Mouse (Mus musculus) liver, embryonic 13.5 days (tissue): ENCODE data around the gene Tesk2. TPM values are rescaled to one million over a fixed set of nuclear protein-coding genes. Genes with fewer than 3 reads are reported as not detected.

Experiments
- ATAC-seq: fragments of 200-750 bp; cut with Nextera tagmentation; 2 replicates; pipeline ENCODE4 v1.8.0; 2017; ENCODE audit warnings: low read depth, mild to moderate bottlenecking, moderate number of reproducible peaks, moderate library complexity
- DNase-seq: peaks from one replicate; pipeline ENCODE4 v3.0.0; 2022
- H3K27ac ChIP-seq: fragments of 300-500 bp; sonication (generic); 2 replicates; pipeline ENCODE4 v1.5.1; 2015; ENCODE audit warnings: moderate library complexity, mild to moderate bottlenecking, inconsistent platforms
- H3K27me3 ChIP-seq: fragments of 300-500 bp; sonication (generic); 2 replicates; pipeline ENCODE4 v1.6.1; 2015; ENCODE audit warnings: mild to moderate bottlenecking, inconsistent platforms
- H3K36me3 ChIP-seq: fragments of 300-500 bp; sonication (generic); 2 replicates; pipeline ENCODE4 v1.6.1; 2015; ENCODE audit warnings: mild to moderate bottlenecking, inconsistent platforms
- H3K4me1 ChIP-seq: fragments of 300-500 bp; sonication (generic); replicated peaks from 2 replicates; pipeline ENCODE4 v1.6.1; 2015; ENCODE audit warnings: inconsistent platforms
- H3K4me2 ChIP-seq: fragments of 300-500 bp; sonication (generic); 2 replicates; pipeline ENCODE4 v1.6.1; 2015; ENCODE audit warnings: inconsistent platforms, mild to moderate bottlenecking, moderate library complexity
- H3K4me3 ChIP-seq: fragments of 300-500 bp; sonication (generic); replicated peaks from 2 replicates; pipeline ENCODE4 v1.5.1; 2015; ENCODE audit warnings: mild to moderate bottlenecking, inconsistent platforms
- H3K9ac ChIP-seq: fragments of 300-500 bp; sonication (generic); 2 replicates; pipeline ENCODE4 v1.6.1; 2015; ENCODE audit warnings: mild to moderate bottlenecking, inconsistent platforms
- H3K9me3 ChIP-seq: fragments of 300-500 bp; sonication (generic); replicated peaks from 2 replicates; pipeline ENCODE4 v1.6.1; 2016; ENCODE audit warnings: inconsistent platforms
- WGBS: fragments of 180-500 bp; shearing (Covaris S2); methylation state at CpG from one replicate; pipeline ENCODE4 v1.1.7; 2015; ENCODE audit not compliant: insufficient replicate concordance; 5-methylcytosine and 5-hydroxymethylcytosine counted together
- polyA plus RNA-seq: library from polyadenylated mRNA; unstranded; fragments of >200 nt; fragmentation: Nextera tagmentation; extraction: Ambion mirVana; gene quantifications from 2 replicates; pipeline ENCODE4 v1.2.1, GENCODE M21; 2015

Gene Tesk2
- polyA plus RNA-seq, 1 experiment from 2014 or later = 2.1 TPM

- no peak overlapping the region for H3K27ac ChIP-seq
- no peaks in the 10 kb centered on the region for H3K27me3 ChIP-seq
- H3K4me3 ChIP-seq = no peak overlapping the region
- no peak overlapping the region for H3K4me2 ChIP-seq
- no peaks in the 10 kb centered on the region for H3K36me3 ChIP-seq
- H3K9me3 ChIP-seq = no peaks in the 10 kb centered on the region
- H3K4me1 ChIP-seq = peaks cover 9% of the 10 kb centered on the region; the same call in 1 of the 2 replicates
- DNase-seq (no peak), ATAC-seq (no peak)
- WGBS = 74% methylated on average over 8 of the region's 8 CpGs
- no peak overlapping the region for H3K9ac ChIP-seq
Measured at GRCm38 (mm10) chr4:116792453-116792852, 71.7 kb downstream of the Tesk2 start.

GRCm38 (mm10) chr4:116794273-116794672, 73.5 kb downstream of the Tesk2 start:
- Histone ChIP-seq H3K4me3 (no peak overlapping the region), H3K4me2 (no peak overlapping the region), H3K9me3 (no peaks in the 10 kb centered on the region), H3K9ac (no peak overlapping the region), H3K36me3 (no peaks in the 10 kb centered on the region), H3K4me1 (no peaks in the 10 kb centered on the region), H3K27me3 (no peaks in the 10 kb centered on the region), H3K27ac (no peak overlapping the region)
- WGBS = 56% methylated on average over 2 of the region's 2 CpGs
- no peak for DNase-seq
- no peak for ATAC-seq

- Histone ChIP-seq H3K27ac (no peak overlapping the region), H3K4me2 (no peak overlapping the region), H3K9ac (no peak overlapping the region), H3K27me3 (no peaks in the 10 kb centered on the region), H3K9me3 (no peaks in the 10 kb centered on the region), H3K4me1 (no peaks in the 10 kb centered on the region; the same call in 1 of the 2 replicates), H3K4me3 (no peak overlapping the region), H3K36me3 (0 out of 2 replicates have a peak, but pooled peaks cover 2% of the 10 kb centered on the region)
- DNase-seq (no peak), ATAC-seq (no peak)
- 56% methylated on average over 1 of the region's 1 CpGs for WGBS
Measured at GRCm38 (mm10) chr4:116796442-116797110, 75.8 kb downstream of the Tesk2 start.

- Histone ChIP-seq H3K4me1 (no peaks in the 10 kb centered on the region; the same call in 1 of the 2 replicates), H3K27ac (no peak overlapping the region), H3K4me3 (no peak overlapping the region), H3K9me3 (no peaks in the 10 kb centered on the region), H3K9ac (no peak overlapping the region), H3K27me3 (no peaks in the 10 kb centered on the region), H3K36me3 (peaks cover 35% of the 10 kb centered on the region), H3K4me2 (no peak overlapping the region)
- ATAC-seq (no peak), DNase-seq (no peak)
- WGBS = 29% methylated on average over 5 of the region's 5 CpGs
Measured at GRCm38 (mm10) chr4:116799901-116800300, 79.2 kb downstream of the Tesk2 start.

- Histone ChIP-seq H3K9ac (peak within 1 kb of the TSS; percentile 83), H3K4me3 (peak within 1 kb of the TSS; percentile 72), H3K9me3 (no peaks in the 10 kb centered on the region), H3K4me2 (peak within 1 kb of the TSS; percentile 81), H3K36me3 (peaks cover 37% of the 10 kb centered on the region), H3K4me1 (peaks cover 30% of the 10 kb centered on the region), H3K27me3 (no peaks in the 10 kb centered on the region), H3K27ac (peak within 1 kb of the TSS; percentile 81)
- ATAC-seq = peak; percentile 96
- WGBS = under 1% methylated on average over 58 of the region's 58 CpGs
- DNase-seq = peak; percentile 97
Measured at GRCm38 (mm10) chr4:116807197-116808129, 86.7 kb downstream of the Tesk2 start, which contains the start of the genes Toe1 and Mutyh. TSS of gene Toe1 (minus strand) at chr4:116807640. TSS of gene Mutyh (plus strand) at chr4:116807723.

GRCm38 (mm10) chr4:116811012-116811411, 90.3 kb downstream of the Tesk2 start:
- H3K4me1 ChIP-seq = peaks cover 22% of the 10 kb centered on the region
- ATAC-seq (no peak), DNase-seq (no peak)
- no peaks in the 10 kb centered on the region for H3K27me3 ChIP-seq
- no peak overlapping the region for H3K4me3 ChIP-seq
- 18% methylated on average over 3 of the region's 3 CpGs for WGBS
- H3K4me2 ChIP-seq = no peak overlapping the region
- H3K27ac ChIP-seq = no peak overlapping the region
- H3K9ac ChIP-seq = no peak overlapping the region
- H3K36me3 ChIP-seq = peaks cover 2% of the 10 kb centered on the region; the same call in 1 of the 2 replicates
- no peaks in the 10 kb centered on the region for H3K9me3 ChIP-seq

- ATAC-seq (no peak), DNase-seq (no peak)
- Histone ChIP-seq H3K4me1 (peaks cover 9% of the 10 kb centered on the region), H3K27ac (no peak overlapping the region), H3K27me3 (peaks cover 17% of the 10 kb centered on the region), H3K4me3 (no peak overlapping the region), H3K9me3 (no peaks in the 10 kb centered on the region), H3K4me2 (no peak overlapping the region), H3K36me3 (peaks cover 10% of the 10 kb centered on the region; the same call in 1 of the 2 replicates), H3K9ac (no peak overlapping the region)
- WGBS = 79% methylated on average over 5 of the region's 5 CpGs
Measured at GRCm38 (mm10) chr4:116815276-116815675, 94.5 kb downstream of the Tesk2 start.

- Histone ChIP-seq H3K4me3 (no peak overlapping the region), H3K4me1 (peaks cover 22% of the 10 kb centered on the region), H3K36me3 (peaks cover 10% of the 10 kb centered on the region; the same call in 1 of the 2 replicates), H3K9me3 (no peaks in the 10 kb centered on the region), H3K27ac (no peak overlapping the region), H3K4me2 (no peak overlapping the region), H3K9ac (no peak overlapping the region), H3K27me3 (peaks cover 27% of the 10 kb centered on the region)
- no peak for ATAC-seq
- no peak for DNase-seq
- WGBS = 75% methylated on average over 6 of the region's 6 CpGs
Measured at GRCm38 (mm10) chr4:116817486-116817885, 96.7 kb downstream of the Tesk2 start.

GRCm38 (mm10) chr4:116819968-116820901, 99.5 kb downstream of the Tesk2 start:
- no peak overlapping the region for H3K27ac ChIP-seq
- H3K27me3 ChIP-seq = peaks cover 27% of the 10 kb centered on the region
- H3K9me3 ChIP-seq = no peaks in the 10 kb centered on the region
- H3K4me3 ChIP-seq = peak overlapping the region; percentile 63
- peaks cover 45% of the 10 kb centered on the region for H3K4me1 ChIP-seq
- WGBS = 34% methylated on average over 32 of the region's 32 CpGs
- H3K36me3 ChIP-seq = peaks cover 10% of the 10 kb centered on the region; the same call in 1 of the 2 replicates
- ATAC-seq = peak; percentile 1; the same call in 1 of the 2 replicates
- H3K4me2 ChIP-seq = peak overlapping the region; percentile 83
- H3K9ac ChIP-seq = peak overlapping the region; percentile 67
- no peak for DNase-seq

GRCm38 (mm10) chr4:116820902-116821693, 100.3 kb downstream of the Tesk2 start:
- Histone ChIP-seq H3K36me3 (peaks cover 10% of the 10 kb centered on the region; the same call in 1 of the 2 replicates), H3K4me1 (peaks cover 48% of the 10 kb centered on the region), H3K9me3 (no peaks in the 10 kb centered on the region), H3K27ac (no peak overlapping the region), H3K27me3 (peaks cover 27% of the 10 kb centered on the region), H3K4me3 (peak overlapping the region; percentile 63), H3K4me2 (peak overlapping the region; percentile 83), H3K9ac (peak overlapping the region; percentile 67)
- DNase-seq (peak; percentile 62), ATAC-seq (peak; percentile 80)
- under 1% methylated on average over 51 of the region's 51 CpGs for WGBS
